Mouse (Mus musculus): ENCODE measurements around the gene Pttg1ip.

GRCm38 (mm10) chr10:77565005-77565404 is 16.5 kb upstream of the Pttg1ip start:
- no peak for TF ChIP-seq CTCF (IDR thresholded peaks at IDR 0.05; ENCODE audit: control insufficient read depth, insufficient read depth, insufficient read length)
- TF ChIP-seq MYOG (IDR thresholded peaks at IDR 0.05; ENCODE audit: control insufficient read depth, extremely low read depth, insufficient read length): no peak
- no peak for TF ChIP-seq MAX (IDR thresholded peaks at IDR 0.05)
- TF ChIP-seq USF1 (IDR thresholded peaks at IDR 0.05; ENCODE audit: low read depth): no peak
- no peak for TF ChIP-seq MYOD1 (IDR thresholded peaks at IDR 0.05; ENCODE audit: control insufficient read depth, insufficient read length, low read depth)
